Mouse (Mus musculus): ENCODE data around the gene Nt5c1a.

GRCm38 (mm10) chr4:123155427-123155826 lies 45.9 kb upstream of the Nt5c1a start:
- TF ChIP-seq CTCF (IDR thresholded peaks at IDR 0.05; ENCODE audit: control insufficient read depth, insufficient read depth, insufficient read length) (no peak), MAX (IDR thresholded peaks at IDR 0.05) (no peak), USF1 (IDR thresholded peaks at IDR 0.05; ENCODE audit: low read depth) (no peak), CEBPB (IDR thresholded peaks at IDR 0.05; ENCODE audit: low read depth) (no peak)
